9 mouse cellular contexts compared by ENCODE assay signal in the genomic region with DNA sequence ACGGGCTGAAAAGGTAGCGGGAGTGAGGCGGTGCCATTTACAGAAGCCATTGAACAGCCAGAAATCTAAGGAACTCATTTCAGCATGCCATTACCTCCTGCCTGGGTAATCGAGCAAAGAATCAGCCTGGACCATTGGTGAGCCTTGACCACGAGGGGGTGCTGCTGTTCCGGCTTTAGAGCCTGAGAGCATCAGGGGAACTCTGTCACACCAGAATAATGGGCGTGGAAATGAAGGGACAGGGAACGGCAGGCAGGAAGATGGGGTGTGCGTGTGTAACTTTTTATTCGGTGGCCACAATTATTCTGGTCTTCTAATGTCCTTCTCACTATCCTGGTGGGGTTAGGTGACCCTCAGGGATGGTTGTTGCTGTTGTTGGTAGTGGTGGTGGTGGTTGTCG. TPM values are rescaled to one million over a fixed set of nuclear protein-coding genes. Genes with fewer than 3 reads are reported as not detected.
DNase-seq lines count a peak whose midpoint lies in the region; ATAC-seq and TF ChIP-seq lines count a peak whose summit lies in the region.
"Had no signal": no experiment of that assay in that cellular context is flagged by ENCODE, and none has a peak within 500 bp of the region (broad histone marks: within the 10 kb centered on the region; RNA-seq: fewer than 3 reads in every experiment).

No protein-coding gene starts in this region.

- H3K27me3 ChIP-seq in E14TG2a.4 (ENCODE audit: insufficient read depth, low read length) = no peaks in the 10 kb centered on the region; the same call in 1 of the 2 replicates
- no peaks in the 10 kb centered on the region for H3K27me3 ChIP-seq in forebrain, embryonic 15.5 days
- H3K27me3 ChIP-seq in lung, embryonic 15.5 days = peaks cover 19% of the 10 kb centered on the region

- H3K4me2 ChIP-seq in forebrain, embryonic 15.5 days (replicated peaks) = peak overlapping the region; percentile 38
- peak overlapping the region; percentile 41 for H3K4me2 ChIP-seq in lung, embryonic 15.5 days

- no peak overlapping the region for H3K4me3 ChIP-seq in E14TG2a.4 (replicated peaks; ENCODE audit: low read length)
- peak overlapping the region; percentile 29 for H3K4me3 ChIP-seq in forebrain, embryonic 15.5 days
- H3K4me3 ChIP-seq in lung, embryonic 15.5 days = peak overlapping the region; percentile 18; the same call in 1 of the 2 replicates

- peak; percentile 50 for DNase-seq in c-Kit-positive CD71-positive TER-119-positive erythroid progenitor cells, embryonic 14.5 days (ENCODE audit: low spot score)
- peak; percentile 51 for DNase-seq in heart, postnatal 25 days (ENCODE audit: low spot score)
- peak; percentile 92 for DNase-seq in layer of hippocampus, adult 11-12 months (ENCODE audit: low spot score)
- DNase-seq in ovary, postnatal 10 days (ENCODE audit: low spot score) = peak; percentile 74
- DNase-seq in thymus, postnatal 0 days (ENCODE audit: low spot score) = peak; percentile 88

- TF ChIP-seq CTCF in E14TG2a.4 (conservative IDR thresholded peaks at IDR 0.05; ENCODE audit: low read length) = peak; percentile 75

- no peaks in the 10 kb centered on the region for H3K36me3 ChIP-seq in E14TG2a.4 (ENCODE audit: insufficient read depth, low read length)
- no peaks in the 10 kb centered on the region for H3K36me3 ChIP-seq in forebrain, embryonic 15.5 days
- no peaks in the 10 kb centered on the region for H3K36me3 ChIP-seq in lung, embryonic 15.5 days

- H3K27ac ChIP-seq in forebrain, embryonic 15.5 days (replicated peaks) = no peak overlapping the region
- no peak overlapping the region for H3K27ac ChIP-seq in lung, embryonic 15.5 days

- intact Hi-C loops in heart, postnatal 25 days (cut with DNase I) = loop anchor here (1.0 to 10.0 kb wide), 3 partner anchors 124 to 646 kb away; no protein-coding TSS in a partner anchor

- peaks cover 4% of the 10 kb centered on the region; the same call in 1 of the 2 replicates for H3K4me1 ChIP-seq in E14TG2a.4 (replicated peaks; ENCODE audit: low read depth, low read length)
- peaks cover 17% of the 10 kb centered on the region for H3K4me1 ChIP-seq in forebrain, embryonic 15.5 days
- H3K4me1 ChIP-seq in lung, embryonic 15.5 days = 0 out of 2 replicates have a peak, but pooled peaks cover 2% of the 10 kb centered on the region

- no peak overlapping the region; the same call in 1 of the 2 replicates for H3K9ac ChIP-seq in forebrain, embryonic 15.5 days (replicated peaks)
- no peak overlapping the region for H3K9ac ChIP-seq in lung, embryonic 15.5 days

- peak; percentile 86 for ATAC-seq in forebrain, embryonic 15.5 days (replicated peaks)
- ATAC-seq in lung, embryonic 15.5 days (ENCODE audit: borderline replicate concordance, extremely low read depth, low FRiP score, low TSS enrichment) = peak; percentile 70; the same call in 1 of the 2 replicates

- 0 out of 2 replicates have a peak, but pooled peaks cover 4% of the 10 kb centered on the region for H3K9me3 ChIP-seq in E14TG2a.4 (ENCODE audit: low read length)
- no peaks in the 10 kb centered on the region for H3K9me3 ChIP-seq in forebrain, embryonic 15.5 days
- no peaks in the 10 kb centered on the region for H3K9me3 ChIP-seq in lung, embryonic 15.5 days

- 11% methylated on average over 11 of the region's 11 CpGs for WGBS in forebrain, embryonic 15.5 days
- WGBS in lung, embryonic 15.5 days = 6% methylated on average over 11 of the region's 11 CpGs

RNA-seq across cellular contexts. Expression of gene Gja8, which starts 12.9 kb away (rescaled TPM):
- polyA plus RNA-seq in forebrain, embryonic 15.5 days (2015; fragmentation: Nextera tagmentation; extraction: Ambion mirVana) = 0.03 TPM in 2 replicates
- under 1 TPM in 1 of 2 experiments, not detected in 1; 0.03 TPM for total RNA-seq in heart, postnatal 25 days (2021)
- 0.04 TPM in 1 of 2 replicates, not detected in the other for polyA plus RNA-seq in lung, embryonic 15.5 days (2015; fragmentation: Nextera tagmentation; extraction: Ambion mirVana)
- 0.03 and 0.04 TPM in 2 replicates for polyA plus RNA-seq in thymus, postnatal 0 days (2015; fragmentation: Nextera tagmentation; extraction: Ambion mirVana)
- polyA plus RNA-seq: gonadal fat pad, adult 2 months had no signal

RNA-seq across cellular contexts. Expression of gene Gpr89, which starts 33.6 kb away (rescaled TPM):
- 36.3 and 37.7 TPM in 2 replicates for polyA plus RNA-seq in forebrain, embryonic 15.5 days (2015; fragmentation: Nextera tagmentation; extraction: Ambion mirVana)
- total RNA-seq in heart, postnatal 25 days (2021) = 10 to 100 TPM; 19.9 to 21.5 TPM
- polyA plus RNA-seq in lung, embryonic 15.5 days (2015; fragmentation: Nextera tagmentation; extraction: Ambion mirVana) = 35.4 and 38.1 TPM in 2 replicates
- 34.4 and 39.4 TPM in 2 replicates for polyA plus RNA-seq in thymus, postnatal 0 days (2015; fragmentation: Nextera tagmentation; extraction: Ambion mirVana)

RNA-seq across cellular contexts. Expression of gene Gja5, which starts 34.2 kb away (rescaled TPM):
- 2.4 and 3.2 TPM in 2 replicates for polyA plus RNA-seq in forebrain, embryonic 15.5 days (2015; fragmentation: Nextera tagmentation; extraction: Ambion mirVana)
- total RNA-seq in heart, postnatal 25 days (2021) = 10 to 100 TPM; 14.4 to 15.3 TPM
- 24.4 and 25.6 TPM in 2 replicates for polyA plus RNA-seq in lung, embryonic 15.5 days (2015; fragmentation: Nextera tagmentation; extraction: Ambion mirVana)
- polyA plus RNA-seq in thymus, postnatal 0 days (2015; fragmentation: Nextera tagmentation; extraction: Ambion mirVana) = 1.5 and 1.8 TPM in 2 replicates
